Mouse (Mus musculus) spleen, adult 2 months (tissue): Measurements from ENCODE around the gene Ywhag. TPM values are rescaled to one million over a fixed set of nuclear protein-coding genes. Genes with fewer than 3 reads are reported as not detected.

ENCODE experiments used
- DNase-seq, 2 experiments: peaks; one replicate each; pipeline versions ENCODE4 v3.0.0 to v3.0.0-alpha.2; 2012 to 2021; ENCODE audit warnings: low spot score in 2 of 2, low read depth in 1 of 2
- H3K27ac ChIP-seq: fragments of 200-500 bp; 2 replicates; pipeline ENCODE4 v1.5.1; 2012; ENCODE audit warnings: low read length, inconsistent platforms; ENCODE audit not compliant: insufficient read depth
- H3K27me3 ChIP-seq: fragments of 200-500 bp; 2 replicates; pipeline ENCODE4 v1.6.1; 2012; ENCODE audit warnings: mild to moderate bottlenecking, moderate library complexity, low read length, inconsistent platforms; ENCODE audit not compliant: control insufficient read depth, insufficient read depth
- H3K36me3 ChIP-seq: fragments of 200-500 bp; 2 replicates; pipeline ENCODE4 v1.6.1; 2012; ENCODE audit warnings: mild to moderate bottlenecking, low read length, inconsistent platforms; ENCODE audit not compliant: control insufficient read depth, insufficient read depth
- H3K4me1 ChIP-seq: fragments of 200-500 bp; 2 replicates; pipeline ENCODE4 v1.6.1; 2011; ENCODE audit warnings: inconsistent platforms; ENCODE audit not compliant: control insufficient read depth, insufficient read depth, insufficient read length
- H3K4me3 ChIP-seq: fragments of 200-500 bp; 2 replicates; pipeline ENCODE4 v1.5.1; 2011; ENCODE audit warnings: mild to moderate bottlenecking, inconsistent platforms; ENCODE audit not compliant: insufficient read depth, insufficient read length; ENCODE audit errors: extremely low read depth
- CTCF ChIP-seq: fragments of 200-500 bp; IDR thresholded peaks from 2 replicates; pipeline ENCODE4 v1.5.1; 2011; ENCODE audit warnings: mild to moderate bottlenecking, inconsistent platforms; ENCODE audit not compliant: insufficient read depth, insufficient read length, insufficient replicate concordance; ENCODE audit errors: extremely low read depth
- POLR2A ChIP-seq: fragments of 200-500 bp; IDR thresholded peaks from 2 replicates; pipeline ENCODE4 v1.6.1; 2011; ENCODE audit warnings: low read depth, low read length, inconsistent platforms
- WGBS: fragments of 180-500 bp; shearing (Covaris S2); methylation state at CpG from one replicate; pipeline ENCODE4 v1.1.7; 2018; 5-methylcytosine and 5-hydroxymethylcytosine counted together
- polyA plus RNA-seq: library from polyadenylated mRNA; depleted of rRNA; stranded (reverse); fragments of >200 nt; gene quantifications from 2 replicates; pipeline ENCODE4 v1.2.3, GENCODE M21; 2012

Ywhag gene
- polyA plus RNA-seq, 1 experiment: 40.9 TPM

- Histone ChIP-seq H3K27me3 (no peaks in the 10 kb centered on the region), H3K36me3 (no peaks in the 10 kb centered on the region), H3K27ac (no peak overlapping the region), H3K4me3 (no peak overlapping the region), H3K4me1 (no peaks in the 10 kb centered on the region)
- no peak for DNase-seq
- TF ChIP-seq POLR2A (no peak), CTCF (no peak)
- 84% methylated on average over 2 of the region's 2 CpGs for WGBS
Observed at GRCm38 (mm10) chr5:135951660-135952059, 17.2 kb upstream of the Ywhag start.

DNA sequence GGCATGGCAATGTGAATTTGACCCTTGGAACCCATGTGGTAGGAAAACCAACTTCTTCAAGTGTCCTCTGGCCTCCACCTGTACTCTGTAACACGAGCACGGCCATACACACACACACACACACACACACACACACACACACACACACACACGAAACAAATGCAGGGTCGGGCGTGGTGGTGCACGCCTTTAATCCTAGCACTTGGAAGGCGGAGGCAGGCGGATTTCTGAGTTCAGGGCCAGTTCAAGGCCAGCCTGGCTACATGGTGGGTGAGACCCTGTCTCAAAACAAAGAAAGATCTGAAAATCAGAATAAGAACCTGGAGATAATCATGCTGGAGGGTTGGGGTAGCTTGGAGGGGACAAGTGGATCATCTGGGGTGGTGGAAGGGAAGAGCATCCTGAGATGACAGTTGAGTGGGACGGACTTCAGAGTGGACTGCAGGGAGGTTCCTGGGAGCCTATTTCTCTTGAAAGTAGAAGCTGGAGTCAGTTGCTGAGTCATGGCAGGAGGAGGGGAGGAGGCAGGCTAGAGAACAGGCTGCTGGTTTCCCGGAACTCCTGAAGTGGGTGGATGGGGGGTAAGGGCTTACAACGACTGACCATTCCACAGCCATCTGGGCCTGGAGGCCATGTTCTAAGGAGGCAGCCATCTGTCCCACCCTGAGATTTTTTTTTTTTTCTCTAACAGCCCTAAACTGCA, 16.4 kb upstream of the Ywhag start:
- H3K27ac ChIP-seq: no peak overlapping the region
- no peaks in the 10 kb centered on the region for H3K36me3 ChIP-seq
- no peak overlapping the region for H3K4me3 ChIP-seq
- H3K4me1 ChIP-seq: no peaks in the 10 kb centered on the region
- no peaks in the 10 kb centered on the region for H3K27me3 ChIP-seq
- no peak for DNase-seq
- 69% methylated on average over 11 of the region's 11 CpGs for WGBS
- TF ChIP-seq CTCF (no peak), POLR2A (no peak)

DNA sequence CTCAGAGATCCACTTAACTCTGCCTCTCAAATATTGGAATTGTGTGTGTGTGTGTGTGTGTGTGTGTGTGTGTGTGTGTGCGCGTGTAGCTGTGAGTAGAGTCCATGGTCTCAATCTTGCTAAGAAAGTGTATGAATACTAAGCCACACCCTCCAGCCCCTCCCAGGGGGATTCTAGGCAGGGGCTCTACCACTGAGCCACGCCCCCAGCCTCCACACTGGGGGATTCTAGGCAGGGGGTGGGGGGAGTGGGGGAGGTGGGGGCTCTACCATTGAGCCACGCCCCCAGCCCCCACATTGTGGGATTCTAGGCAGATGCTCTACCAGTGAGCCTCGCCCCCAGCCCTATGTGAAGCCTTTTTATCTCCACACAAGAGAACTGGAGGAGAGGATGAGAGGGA, 12.2 kb upstream of the Ywhag start:
- no peak overlapping the region for H3K27ac ChIP-seq
- no peaks in the 10 kb centered on the region for H3K4me1 ChIP-seq
- no peaks in the 10 kb centered on the region for H3K27me3 ChIP-seq
- no peak for DNase-seq
- no peak overlapping the region for H3K4me3 ChIP-seq
- WGBS: 86% methylated on average over 5 of the region's 5 CpGs
- no peaks in the 10 kb centered on the region for H3K36me3 ChIP-seq
- TF ChIP-seq CTCF: no peak
- no peak for TF ChIP-seq POLR2A

- Histone ChIP-seq H3K4me1 (no peaks in the 10 kb centered on the region), H3K27me3 (no peaks in the 10 kb centered on the region), H3K4me3 (no peak overlapping the region), H3K36me3 (no peaks in the 10 kb centered on the region), H3K27ac (no peak overlapping the region)
- DNase-seq: no peak
- 80% methylated on average over 10 of the region's 10 CpGs for WGBS
- TF ChIP-seq CTCF (no peak), POLR2A (no peak)
Observed at GRCm38 (mm10) chr5:135945916-135946408, 11.5 kb upstream of the Ywhag start.

GRCm38 (mm10) chr5:135942710-135943109, 8.3 kb upstream of the Ywhag start:
- no peaks in the 10 kb centered on the region for H3K27me3 ChIP-seq
- DNase-seq: no peak
- no peak overlapping the region for H3K4me3 ChIP-seq
- 69% methylated on average over 6 of the region's 6 CpGs for WGBS
- H3K36me3 ChIP-seq: no peaks in the 10 kb centered on the region
- H3K27ac ChIP-seq: no peak overlapping the region
- TF ChIP-seq POLR2A (no peak), CTCF (no peak)
- H3K4me1 ChIP-seq: no peaks in the 10 kb centered on the region

- H3K4me3 ChIP-seq: no peak overlapping the region
- H3K27ac ChIP-seq: no peak overlapping the region
- TF ChIP-seq POLR2A: no peak
- no peak for TF ChIP-seq CTCF
- H3K36me3 ChIP-seq: no peaks in the 10 kb centered on the region
- 82% methylated on average over 5 of the region's 5 CpGs for WGBS
- H3K4me1 ChIP-seq: no peaks in the 10 kb centered on the region
- no peaks in the 10 kb centered on the region for H3K27me3 ChIP-seq
- DNase-seq: no peak
Observed at GRCm38 (mm10) chr5:135940587-135940986, 6.2 kb upstream of the Ywhag start.

GRCm38 (mm10) chr5:135935641-135936190, 1.3 kb upstream of the Ywhag start:
- DNase-seq: no peak
- H3K4me1 ChIP-seq: peaks cover 8% of the 10 kb centered on the region; the same call in 1 of the 2 replicates
- H3K36me3 ChIP-seq: peaks cover 4% of the 10 kb centered on the region; the same call in 1 of the 2 replicates
- TF ChIP-seq POLR2A (no peak), CTCF (no peak)
- WGBS: 79% methylated on average over 6 of the region's 6 CpGs
- H3K4me3 ChIP-seq: no peak overlapping the region
- no peak overlapping the region for H3K27ac ChIP-seq
- H3K27me3 ChIP-seq: no peaks in the 10 kb centered on the region
